Mouse (Mus musculus) gastrocnemius, adult 8-10 months (tissue): ENCODE measurements around the gene Inafm2. TPM values are rescaled to one million over a fixed set of nuclear protein-coding genes. Genes with fewer than 3 reads are reported as not detected.

ENCODE experiments used
- DNase-seq, 2 experiments: peaks; one replicate each; pipeline ENCODE4 v3.0.0; 2022; ENCODE audit warnings: low spot score in 2 of 2
- total RNA-seq, 4 experiments: library from RNA; stranded (reverse); gene quantifications; 2 replicates each; pipeline ENCODE4 v1.2.4; 2022

Inafm2 gene
- total RNA-seq, 4 experiments from 2014 or later = 5.0 to 7.2 (median 5.2) TPM

- no peak for DNase-seq
Measured at GRCm38 (mm10) chr2:118781115-118781514, 35.6 kb downstream of the Inafm2 start.

- DNase-seq = no peak
Measured at GRCm38 (mm10) chr2:118782303-118782702, 36.7 kb downstream of the Inafm2 start.

GRCm38 (mm10) chr2:118783093-118783492 lies 37.5 kb downstream of the Inafm2 start:
- DNase-seq = no peak

- no peak for DNase-seq
Measured at GRCm38 (mm10) chr2:118783663-118784062, 38.1 kb downstream of the Inafm2 start.

GRCm38 (mm10) chr2:118786525-118786924 lies 41.0 kb downstream of the Inafm2 start:
- DNase-seq = no peak

- peak; percentile 30 to 57 for DNase-seq
Measured at GRCm38 (mm10) chr2:118789501-118789900, 43.9 kb downstream of the Inafm2 start.

- DNase-seq = no peak
Measured at GRCm38 (mm10) chr2:118790221-118790550, 44.6 kb downstream of the Inafm2 start.

- DNase-seq = peak; percentile 27 to 58
Measured at GRCm38 (mm10) chr2:118790551-118791525, 45.3 kb downstream of the Inafm2 start.

- DNase-seq = peak in 1 of 2 experiments; percentile 15
Measured at GRCm38 (mm10) chr2:118791591-118792258, 46.2 kb downstream of the Inafm2 start.

GRCm38 (mm10) chr2:118792259-118792613 lies 46.7 kb downstream of the Inafm2 start:
- DNase-seq = peak in 1 of 2 experiments; percentile 50

- DNase-seq = no peak
Measured at GRCm38 (mm10) chr2:118793636-118794035, 48.1 kb downstream of the Inafm2 start.

Other genes starting within 250 kb of the Inafm2 start
- 1 to 10 TPM; 1.6 to 4.7 (median 1.9) TPM for gene Bmf, start 196.1 kb upstream of the Inafm2 start, total RNA-seq
- under 1 TPM in 2 of 4 experiments, not detected in 2; 0.13 to 0.38 TPM for gene Bub1b, start 147.5 kb upstream of the Inafm2 start, total RNA-seq
- not detected for gene Pak6, start 82.5 kb upstream of the Inafm2 start, total RNA-seq
- not detected for gene Ankrd63, start 41.8 kb upstream of the Inafm2 start, total RNA-seq
- gene Plcb2, start 17.3 kb upstream of the Inafm2 start, total RNA-seq = under 1 TPM in 3 of 4 experiments, not detected in 1; 0.15 to 0.27 (median 0.27) TPM
- 10 to 100 TPM; 17.5 to 20.6 (median 18.4) TPM for gene Ccdc9b, start 16.9 kb downstream of the Inafm2 start, total RNA-seq
- not detected for gene Phgr1, start 27.0 kb downstream of the Inafm2 start, total RNA-seq
- under 1 TPM in 2 of 4 experiments, not detected in 2; 0.10 to 0.11 TPM for gene Disp2, start 34.0 kb downstream of the Inafm2 start, total RNA-seq
- under 1 TPM; 0.10 to 0.54 (median 0.44) TPM for gene Knstrn, start 68.2 kb downstream of the Inafm2 start, total RNA-seq
- gene Ivd, start 116.2 kb downstream of the Inafm2 start, total RNA-seq = 100 to 1,000 TPM; 121 to 159 (median 140) TPM
- gene Bahd1, start 154.6 kb downstream of the Inafm2 start, total RNA-seq = 1 to 10 TPM; 4.6 to 7.1 (median 5.2) TPM
- gene Chst14, start 180.7 kb downstream of the Inafm2 start, total RNA-seq = 1 to 10 TPM; 1.0 to 2.3 (median 1.9) TPM